ENCODE assay signal across 18 mouse cellular contexts in the genomic region with DNA sequence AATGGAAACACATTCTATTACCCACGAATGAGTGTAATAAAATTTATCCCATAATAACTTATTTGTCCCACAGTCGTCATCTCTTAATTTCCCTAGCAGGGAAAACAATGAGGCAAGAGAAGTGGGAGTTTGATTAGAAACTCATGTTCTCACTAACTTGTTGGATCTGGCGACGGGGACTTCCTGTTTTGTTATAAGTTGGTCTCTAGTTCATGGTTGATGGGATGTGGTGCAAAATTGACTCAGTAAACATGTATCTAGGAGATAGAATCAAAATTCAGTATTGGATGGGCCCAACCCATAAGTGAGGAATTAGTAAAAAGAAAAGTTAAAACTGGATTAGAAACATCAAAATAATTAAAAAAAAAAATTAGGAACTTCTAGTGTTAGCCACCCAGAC.
DNase-seq lines count a peak whose midpoint lies in the region; ATAC-seq lines count a peak whose summit lies in the region.
"Had no signal": no experiment of that assay in that cellular context is flagged by ENCODE, and none has a peak within 500 bp of the region (broad histone marks: within the 10 kb centered on the region; RNA-seq: fewer than 3 reads in every experiment).

No protein-coding gene starts in this region.

- H3K9ac ChIP-seq in forebrain, embryonic 12.5 days, result no peak overlapping the region
- H3K9ac ChIP-seq: heart, embryonic 13.5 days; hindbrain, embryonic 15.5 days had no signal

- 89% methylated on average over 4 of the region's 4 CpGs for WGBS in forebrain, embryonic 12.5 days

- H3K4me2 ChIP-seq in forebrain, embryonic 12.5 days, result no peak overlapping the region
- H3K4me2 ChIP-seq: heart, embryonic 13.5 days; hindbrain, embryonic 15.5 days had no signal

- DNase-seq in A20 (ENCODE audit: low read depth, low spot score), result peak; percentile 19
- DNase-seq in induced T-regulatory cell, adult 2 months (ENCODE audit: low read depth), result peak; percentile 39
- no peak for DNase-seq in embryo, embryonic 9.5 days (ENCODE audit: extremely low spot score)
- DNase-seq: adrenal gland, adult 2 months; adrenal gland, postnatal 25 days; cerebellum, adult 18-20 months; cerebellum, adult 9-11 months; cerebellum, postnatal 36 days; gastrocnemius, adult 2 months; heart, postnatal 36 days had no signal

- H3K27me3 ChIP-seq in forebrain, embryonic 12.5 days, result no peaks in the 10 kb centered on the region
- H3K27me3 ChIP-seq: heart, embryonic 13.5 days; hindbrain, embryonic 15.5 days had no signal

- H3K4me1 ChIP-seq in forebrain, embryonic 12.5 days, result no peaks in the 10 kb centered on the region
- H3K4me1 ChIP-seq: heart, embryonic 13.5 days; hindbrain, embryonic 15.5 days had no signal

- H3K27ac ChIP-seq in forebrain, embryonic 12.5 days, result no peak overlapping the region
- H3K27ac ChIP-seq: embryonic facial prominence, embryonic 10.5 days; gastrocnemius, adult 2 months; heart, embryonic 13.5 days; hindbrain, embryonic 15.5 days had no signal

- no peaks in the 10 kb centered on the region for H3K36me3 ChIP-seq in forebrain, embryonic 12.5 days (replicated peaks)
- H3K36me3 ChIP-seq: embryonic facial prominence, embryonic 10.5 days; heart, embryonic 13.5 days; hindbrain, embryonic 15.5 days had no signal

- H3K4me3 ChIP-seq in forebrain, embryonic 12.5 days (replicated peaks), result no peak overlapping the region
- H3K4me3 ChIP-seq: embryonic facial prominence, embryonic 10.5 days; gastrocnemius, adult 2 months; heart, embryonic 13.5 days; hindbrain, embryonic 15.5 days had no signal

- ATAC-seq in CD4-positive, CD25-positive, alpha-beta regulatory T cell, adult 4 months, result peak; percentile 67
- ATAC-seq in neutrophil, adult 5-6 weeks (ENCODE audit: extremely low read depth, insufficient number of reproducible peaks, low FRiP score, poor library complexity, severe bottlenecking), result peak; percentile 58; the same call in 1 of the 2 replicates
- no peak for ATAC-seq in forebrain, embryonic 12.5 days (ENCODE audit: low FRiP score)
- ATAC-seq in megakaryocyte-erythroid progenitor cell, adult 5-6 weeks (replicated peaks; ENCODE audit: low FRiP score, low TSS enrichment, poor library complexity, severe bottlenecking), result no peak
- ATAC-seq: forebrain, embryonic 14.5 days had no signal

- H3K9me3 ChIP-seq in forebrain, embryonic 12.5 days, result no peaks in the 10 kb centered on the region
- H3K9me3 ChIP-seq: embryonic facial prominence, embryonic 10.5 days; heart, embryonic 13.5 days; hindbrain, embryonic 15.5 days had no signal

Comparison
In these comparisons a context has a peak if more than half of its experiments do, and no peak if none do; other contexts are left out.
1. ATAC-seq: peak in CD4-positive, CD25-positive, alpha-beta regulatory T cell, adult 4 months (single experiment) and neutrophil, adult 5-6 weeks (single experiment); none in forebrain, embryonic 12.5 days (single experiment) and megakaryocyte-erythroid progenitor cell, adult 5-6 weeks (single experiment).